Mouse (Mus musculus): ENCODE measurements at regions not wholly inside any gene's neighbourhood (a gene's known extent, or its start where the extent isn't known, plus 50 kb on each side); places are given as distances from the start of the nearest gene placed in this dataset.

GRCm38 (mm10) chr11:117422713-117423112, 61.5 kb upstream of the Gm11733 start:
- TF ChIP-seq CTCF (IDR thresholded peaks at IDR 0.05; ENCODE audit: extremely low read depth, insufficient read depth, low read length) (no peak), POLR2A (IDR thresholded peaks at IDR 0.05; ENCODE audit: extremely low read depth, insufficient read depth, low read length) (no peak)
- H3K27ac ChIP-seq (ENCODE audit: insufficient read depth, low read length), result no peak overlapping the region
- H3K4me3 ChIP-seq (ENCODE audit: insufficient read depth, low read length), result no peak overlapping the region
- no peaks in the 10 kb centered on the region for H3K4me1 ChIP-seq (ENCODE audit: control insufficient read depth, insufficient read depth, low read length)

- no peak overlapping the region for H3K27ac ChIP-seq (ENCODE audit: insufficient read depth, low read length)
- H3K4me3 ChIP-seq (ENCODE audit: insufficient read depth, low read length), result no peak overlapping the region
- H3K4me1 ChIP-seq (ENCODE audit: control insufficient read depth, insufficient read depth, low read length), result no peaks in the 10 kb centered on the region
- TF ChIP-seq CTCF (IDR thresholded peaks at IDR 0.05; ENCODE audit: extremely low read depth, insufficient read depth, low read length), result no peak
- TF ChIP-seq POLR2A (IDR thresholded peaks at IDR 0.05; ENCODE audit: extremely low read depth, insufficient read depth, low read length), result no peak
Observed at GRCm38 (mm10) chr11:117423422-117423821, 60.7 kb upstream of the Gm11733 start.

- TF ChIP-seq POLR2A (IDR thresholded peaks at IDR 0.05; ENCODE audit: extremely low read depth, insufficient read depth, low read length) (no peak), CTCF (IDR thresholded peaks at IDR 0.05; ENCODE audit: extremely low read depth, insufficient read depth, low read length) (no peak)
- no peak overlapping the region for H3K4me3 ChIP-seq (ENCODE audit: insufficient read depth, low read length)
- no peak overlapping the region for H3K27ac ChIP-seq (ENCODE audit: insufficient read depth, low read length)
- no peaks in the 10 kb centered on the region for H3K4me1 ChIP-seq (ENCODE audit: control insufficient read depth, insufficient read depth, low read length)
Observed at GRCm38 (mm10) chr11:117425466-117425865, 58.7 kb upstream of the Gm11733 start.

GRCm38 (mm10) chr11:117425927-117426326, 58.2 kb upstream of the Gm11733 start:
- no peak for TF ChIP-seq POLR2A (IDR thresholded peaks at IDR 0.05; ENCODE audit: extremely low read depth, insufficient read depth, low read length)
- no peak overlapping the region for H3K4me3 ChIP-seq (ENCODE audit: insufficient read depth, low read length)
- no peak overlapping the region for H3K27ac ChIP-seq (ENCODE audit: insufficient read depth, low read length)
- H3K4me1 ChIP-seq (ENCODE audit: control insufficient read depth, insufficient read depth, low read length), result no peaks in the 10 kb centered on the region

DNA sequence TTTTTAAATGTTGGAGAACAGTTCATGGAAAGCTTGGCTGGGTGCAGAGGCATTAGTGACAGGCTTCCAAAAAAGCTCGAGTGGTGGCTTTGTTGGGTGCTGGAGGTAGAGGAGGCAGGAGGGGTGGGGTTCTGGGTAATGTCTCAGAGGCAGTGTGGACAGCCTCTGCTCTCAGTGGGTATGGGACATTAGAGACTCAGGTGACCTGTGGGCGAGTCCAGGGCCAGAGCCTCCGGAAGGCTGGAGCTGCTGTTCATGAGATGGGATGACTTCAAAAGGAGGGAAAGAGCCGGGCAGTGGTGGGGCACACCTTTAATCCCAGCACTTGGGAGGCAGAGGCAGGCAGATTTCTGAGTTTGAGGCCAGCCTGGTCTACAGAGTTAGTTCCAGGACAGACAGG, 57.5 kb upstream of the Gm11733 start:
- H3K27ac ChIP-seq (ENCODE audit: insufficient read depth, low read length), result no peak overlapping the region

GRCm38 (mm10) chr11:117427808-117428510, 56.2 kb upstream of the Gm11733 start:
- Histone ChIP-seq H3K4me3 (ENCODE audit: insufficient read depth, low read length) (no peak overlapping the region), H3K27ac (ENCODE audit: insufficient read depth, low read length) (no peak overlapping the region), H3K4me1 (ENCODE audit: control insufficient read depth, insufficient read depth, low read length) (no peaks in the 10 kb centered on the region)
- TF ChIP-seq POLR2A (IDR thresholded peaks at IDR 0.05; ENCODE audit: extremely low read depth, insufficient read depth, low read length), result no peak
- TF ChIP-seq CTCF (IDR thresholded peaks at IDR 0.05; ENCODE audit: extremely low read depth, insufficient read depth, low read length), result no peak

More for the DNA sequence above, 57.5 kb upstream of the Gm11733 start:
- no peak for TF ChIP-seq CTCF (IDR thresholded peaks at IDR 0.05; ENCODE audit: extremely low read depth, insufficient read depth, low read length)
- TF ChIP-seq POLR2A (IDR thresholded peaks at IDR 0.05; ENCODE audit: extremely low read depth, insufficient read depth, low read length), result no peak
- no peaks in the 10 kb centered on the region for H3K4me1 ChIP-seq (ENCODE audit: control insufficient read depth, insufficient read depth, low read length)
- no peak overlapping the region for H3K4me3 ChIP-seq (ENCODE audit: insufficient read depth, low read length)

- no peak overlapping the region for H3K27ac ChIP-seq (ENCODE audit: insufficient read depth, low read length)
- no peak overlapping the region for H3K4me3 ChIP-seq (ENCODE audit: insufficient read depth, low read length)
- no peaks in the 10 kb centered on the region for H3K4me1 ChIP-seq (ENCODE audit: control insufficient read depth, insufficient read depth, low read length)
- TF ChIP-seq CTCF (IDR thresholded peaks at IDR 0.05; ENCODE audit: extremely low read depth, insufficient read depth, low read length) (no peak), POLR2A (IDR thresholded peaks at IDR 0.05; ENCODE audit: extremely low read depth, insufficient read depth, low read length) (no peak)
Observed at GRCm38 (mm10) chr11:117429326-117429752, 54.8 kb upstream of the Gm11733 start.

- no peak for TF ChIP-seq CTCF (IDR thresholded peaks at IDR 0.05; ENCODE audit: extremely low read depth, insufficient read depth, low read length)
- H3K4me3 ChIP-seq (ENCODE audit: insufficient read depth, low read length), result no peak overlapping the region
- H3K27ac ChIP-seq (ENCODE audit: insufficient read depth, low read length), result no peak overlapping the region
- no peaks in the 10 kb centered on the region for H3K4me1 ChIP-seq (ENCODE audit: control insufficient read depth, insufficient read depth, low read length)
Observed at GRCm38 (mm10) chr11:117429894-117430293, 54.3 kb upstream of the Gm11733 start.

- H3K27ac ChIP-seq (ENCODE audit: insufficient read depth, low read length), result no peak overlapping the region
- peak; percentile 16; the same call in 1 of the 2 replicates for TF ChIP-seq CTCF (IDR thresholded peaks at IDR 0.05; ENCODE audit: extremely low read depth, insufficient read depth, low read length)
- TF ChIP-seq POLR2A (IDR thresholded peaks at IDR 0.05; ENCODE audit: extremely low read depth, insufficient read depth, low read length), result no peak
- H3K4me3 ChIP-seq (ENCODE audit: insufficient read depth, low read length), result no peak overlapping the region
- peaks cover 5% of the 10 kb centered on the region for H3K4me1 ChIP-seq (ENCODE audit: control insufficient read depth, insufficient read depth, low read length)
Observed at GRCm38 (mm10) chr11:117434056-117434455, 50.1 kb upstream of the Gm11733 start.
